Mouse (Mus musculus) cerebellum, adult 2 months (tissue): ENCODE data around the gene Ccnl1. TPM values are rescaled to one million over a fixed set of nuclear protein-coding genes. Genes with fewer than 3 reads are reported as not detected.

Source experiments
- DNase-seq, 2 experiments: peaks; one replicate each; pipeline ENCODE4 v3.0.0; 2021
- H3K27ac ChIP-seq: fragments of 200-500 bp; 2 replicates; pipeline ENCODE4 v1.5.1; 2012; ENCODE audit warnings: low read length, control low read depth, inconsistent platforms; ENCODE audit not compliant: insufficient read depth
- H3K27me3 ChIP-seq: fragments of 200-500 bp; 2 replicates; pipeline ENCODE4 v1.6.1; 2012; ENCODE audit warnings: inconsistent platforms, mild to moderate bottlenecking, low read length, moderate library complexity; ENCODE audit not compliant: control insufficient read depth, insufficient read depth
- H3K4me1 ChIP-seq: fragments of 200-500 bp; 2 replicates; pipeline ENCODE4 v1.6.1; 2011; ENCODE audit warnings: low read length; ENCODE audit not compliant: control insufficient read depth, insufficient read depth
- H3K4me3 ChIP-seq: fragments of 200-500 bp; replicated peaks from 2 replicates; pipeline ENCODE3; 2011; ENCODE audit warnings: mild to moderate bottlenecking, low read depth, low read length, control low read depth; ENCODE audit not compliant: insufficient read depth
- CTCF ChIP-seq: fragments of 200-500 bp; IDR thresholded peaks from 2 replicates; pipeline ENCODE4 v1.5.1; 2011; ENCODE audit warnings: low read depth, mild to moderate bottlenecking, control low read depth, low read length, moderate library complexity, borderline replicate concordance; ENCODE audit not compliant: insufficient read depth
- POLR2A ChIP-seq: fragments of 200-500 bp; IDR thresholded peaks from 2 replicates; pipeline ENCODE4 v1.6.1; 2011; ENCODE audit warnings: low read length, control low read depth, borderline replicate concordance; ENCODE audit not compliant: insufficient read depth
- WGBS: fragments of 180-500 bp; shearing (Covaris S2); methylation state at CpG from one replicate; pipeline ENCODE4 v1.1.7; 2018; 5-methylcytosine and 5-hydroxymethylcytosine counted together
- polyA plus RNA-seq: library from polyadenylated mRNA; depleted of rRNA; stranded (reverse); fragments of >200 nt; gene quantifications from 2 replicates; pipeline ENCODE4 v1.2.3, GENCODE M21; 2012

The Ccnl1 gene
- polyA plus RNA-seq, 1 experiment, result 85.6 TPM

- Histone ChIP-seq H3K4me1 (no peaks in the 10 kb centered on the region), H3K27ac (no peak overlapping the region), H3K4me3 (no peak overlapping the region), H3K27me3 (no peaks in the 10 kb centered on the region)
- DNase-seq, result no peak
- TF ChIP-seq POLR2A (no peak), CTCF (no peak)
- 78% methylated on average over 3 of the region's 3 CpGs for WGBS
These were observed 60.6 kb downstream of the Ccnl1 start for GRCm38 (mm10) chr3:65897233-65897993.
